Mouse (Mus musculus) central nervous system, embryonic 11.5 days (tissue): ENCODE results near the gene Xk. TPM values are rescaled to one million over a fixed set of nuclear protein-coding genes. Genes with fewer than 3 reads are reported as not detected.

ENCODE experiments used
- polyA plus RNA-seq: library from polyadenylated mRNA; depleted of rRNA; stranded (reverse); fragments of >200 nt; gene quantifications from 2 replicates; pipeline ENCODE4 v1.2.3, GENCODE M21; 2012; rRNA removed

Gene Xk
- polyA plus RNA-seq: 2.0 and 3.9 TPM in 2 replicates

GRCm38 (mm10) chrX:9272460-9273361 lies at the start of gene Xk:
TSS of gene Xk (plus strand) at chrX:9272756.

GRCm38 (mm10) chrX:9256766-9257165 lies 15.8 kb upstream of the Xk start, which contains the start of gene Gm14862:
TSS of gene Gm14862 (minus strand) at chrX:9256899.

GRCm38 (mm10) chrX:9283464-9283863 lies 10.9 kb downstream of the Xk start, which contains the start of gene H2al1m:
TSS of gene H2al1m (plus strand) at chrX:9283764.

GRCm38 (mm10) chrX:9350327-9350726 lies 77.8 kb downstream of the Xk start, which contains the start of gene H2al1k:
TSS of gene H2al1k (plus strand) at chrX:9350627.

Other genes starting within 250 kb of the Xk start
- gene Fthl17e, start 239.3 kb upstream of the Xk start, polyA plus RNA-seq: not detected in 2 replicates
- gene Fthl17f, start 209.7 kb upstream of the Xk start, polyA plus RNA-seq: not detected in 2 replicates
- not detected in 2 replicates for gene 4930402K13Rik, start 168.2 kb upstream of the Xk start, polyA plus RNA-seq
- 0.45 and 0.60 TPM in 2 replicates for gene Lancl3, start 72.9 kb upstream of the Xk start, polyA plus RNA-seq
- gene Gm14862, start 15.9 kb upstream of the Xk start, polyA plus RNA-seq: 0.34 TPM in 1 of 2 replicates, not detected in the other
- gene H2al1m, start 11.0 kb downstream of the Xk start, polyA plus RNA-seq: 0.67 and 0.76 TPM in 2 replicates
- not detected in 2 replicates for gene H2al1k, start 77.9 kb downstream of the Xk start, polyA plus RNA-seq
- 0.34 and 0.55 TPM in 2 replicates for gene Cybb, start 215.0 kb downstream of the Xk start, polyA plus RNA-seq